Mouse (Mus musculus): Measurements from ENCODE around the gene Olfr1496. TPM values are rescaled to one million over a fixed set of nuclear protein-coding genes. Genes with fewer than 3 reads are reported as not detected.

Olfr1496 gene
- polyA plus RNA-seq, 1 experiment from 2014 or later: not detected

DNA sequence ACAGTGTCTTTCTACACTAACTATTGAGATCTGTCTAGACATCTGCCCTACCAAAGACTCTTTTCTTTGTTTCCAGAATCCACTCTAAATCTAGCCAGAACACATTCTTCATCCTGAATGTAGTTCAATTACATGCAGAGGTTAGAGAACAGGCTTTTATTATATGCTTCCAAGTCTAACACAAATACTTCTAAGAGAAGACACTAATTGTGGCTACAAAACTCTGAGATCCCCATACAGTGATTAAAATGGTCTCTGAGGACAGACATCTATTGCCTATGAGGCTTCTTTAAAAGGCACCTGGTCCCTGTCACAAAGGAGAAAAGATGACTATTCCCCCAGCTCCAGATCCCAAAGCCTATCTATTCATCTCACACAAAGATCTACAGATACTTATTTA is 52.7 kb downstream of the Olfr1496 start, which contains the start of gene Olfr1500:
Gene Olfr1500 (minus strand): TSS at position 101 of the 400 bp plus-strand sequence.
- Histone ChIP-seq H3K27me3 (no peaks in the 10 kb centered on the region), H3K27ac (no peak within 1 kb of the TSS), H3K4me1 (replicated peaks) (no peaks in the 10 kb centered on the region), H3K4me2 (no peak within 1 kb of the TSS), H3K4me3 (no peak within 1 kb of the TSS), H3K9ac (no peak within 1 kb of the TSS), H3K9me3 (replicated peaks) (no peaks in the 10 kb centered on the region), H3K36me3 (no peaks in the 10 kb centered on the region)
- no peak for ATAC-seq (replicated peaks; ENCODE audit: insufficient number of reproducible peaks, insufficient read depth, low FRiP score, low read depth)

Other genes starting within 250 kb of the Olfr1496 start
- gene Olfr1480, start 250.0 kb upstream of the Olfr1496 start, polyA plus RNA-seq (2015; fragmentation: Nextera tagmentation; extraction: Ambion mirVana): not detected in 2 replicates
- gene Olfr1484, start 194.4 kb upstream of the Olfr1496 start, polyA plus RNA-seq (2015; fragmentation: Nextera tagmentation; extraction: Ambion mirVana): not detected in 2 replicates
- gene Olfr1487, start 160.5 kb upstream of the Olfr1496 start, polyA plus RNA-seq (2015; fragmentation: Nextera tagmentation; extraction: Ambion mirVana): not detected in 2 replicates
- gene Olfr1489, start 146.3 kb upstream of the Olfr1496 start, polyA plus RNA-seq (2015; fragmentation: Nextera tagmentation; extraction: Ambion mirVana): not detected in 2 replicates
- not detected in 2 replicates for gene Olfr1490, start 126.8 kb upstream of the Olfr1496 start, polyA plus RNA-seq (2015; fragmentation: Nextera tagmentation; extraction: Ambion mirVana)
- not detected in 2 replicates for gene Olfr1491, start 80.6 kb upstream of the Olfr1496 start, polyA plus RNA-seq (2015; fragmentation: Nextera tagmentation; extraction: Ambion mirVana)
- not detected in 2 replicates for gene Olfr1493-ps1, start 54.6 kb upstream of the Olfr1496 start, polyA plus RNA-seq (2015; fragmentation: Nextera tagmentation; extraction: Ambion mirVana)
- not detected in 2 replicates for gene Olfr1494, start 38.1 kb upstream of the Olfr1496 start, polyA plus RNA-seq (2015; fragmentation: Nextera tagmentation; extraction: Ambion mirVana)
- not detected in 2 replicates for gene Olfr1495, start 13.3 kb upstream of the Olfr1496 start, polyA plus RNA-seq (2015; fragmentation: Nextera tagmentation; extraction: Ambion mirVana)
- not detected in 2 replicates for gene Olfr1497, start 20.3 kb downstream of the Olfr1496 start, polyA plus RNA-seq (2015; fragmentation: Nextera tagmentation; extraction: Ambion mirVana)
- gene Olfr1499, start 41.6 kb downstream of the Olfr1496 start, polyA plus RNA-seq (2015; fragmentation: Nextera tagmentation; extraction: Ambion mirVana): not detected in 2 replicates
- not detected in 2 replicates for gene Olfr1500, start 52.6 kb downstream of the Olfr1496 start, polyA plus RNA-seq (2015; fragmentation: Nextera tagmentation; extraction: Ambion mirVana)
- not detected in 2 replicates for gene Olfr1501, start 72.8 kb downstream of the Olfr1496 start, polyA plus RNA-seq (2015; fragmentation: Nextera tagmentation; extraction: Ambion mirVana)
- not detected in 2 replicates for gene Olfr1502, start 83.9 kb downstream of the Olfr1496 start, polyA plus RNA-seq (2015; fragmentation: Nextera tagmentation; extraction: Ambion mirVana)
- not detected in 2 replicates for gene Olfr1504, start 120.0 kb downstream of the Olfr1496 start, polyA plus RNA-seq (2015; fragmentation: Nextera tagmentation; extraction: Ambion mirVana)
- not detected in 2 replicates for gene Olfr1505, start 135.7 kb downstream of the Olfr1496 start, polyA plus RNA-seq (2015; fragmentation: Nextera tagmentation; extraction: Ambion mirVana)

Measured in heart, embryonic 15.5 days (tissue).